Mouse (Mus musculus): ENCODE results near the gene Acad9.

- no peak for TF ChIP-seq USF2 (conservative IDR thresholded peaks at IDR 0.05; ENCODE audit: low read depth, low read length)
- TF ChIP-seq CTCF (conservative IDR thresholded peaks at IDR 0.05 in 1 of 2, IDR thresholded peaks at IDR 0.05 in 1 of 2; ENCODE audit: low read depth in 2 of 2, low read length in 2 of 2), result no peak
- no peak for TF ChIP-seq MAX (IDR thresholded peaks at IDR 0.05; ENCODE audit: low read length)
- TF ChIP-seq HCFC1 (IDR thresholded peaks at IDR 0.05; ENCODE audit: low read depth, low read length), result no peak
- TF ChIP-seq MYC (IDR thresholded peaks at IDR 0.05; ENCODE audit: low read depth, low read length), result no peak
Measured at GRCm38 (mm10) chr3:36085394-36085793, 19.6 kb downstream of the Acad9 start.
